Mouse (Mus musculus) cerebellum, adult 9-11 months (tissue): ENCODE measurements around the gene Il1r1.
"Not testable (repeated sequence)": the region's sequence is repeated elsewhere in the genome, so short reads cannot be mapped to it uniquely, and the experiment has no call there.

Experiments
- DNase-seq: peaks from one replicate; pipeline ENCODE4 v3.0.0; 2022

The Il1r1 gene

DNA sequence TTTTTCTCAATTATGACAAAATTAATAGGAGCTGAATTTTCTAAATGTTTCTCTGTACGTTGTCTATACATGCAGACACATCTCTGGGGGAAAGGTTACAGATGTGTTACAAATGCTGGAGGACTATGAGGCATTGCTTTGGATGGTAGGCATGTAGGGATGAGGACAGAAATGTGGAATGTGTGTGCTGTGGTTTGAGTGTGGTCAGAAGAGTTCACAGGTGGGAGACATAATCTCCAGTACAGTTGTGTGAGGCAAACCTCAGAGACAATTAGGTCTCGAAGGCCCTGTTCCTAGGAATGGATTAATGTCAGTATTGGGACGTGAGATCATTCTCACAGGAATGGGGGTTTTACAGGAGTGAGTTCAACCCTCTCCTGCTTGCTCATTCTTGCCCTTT is 47.3 kb downstream of the Il1r1 start:
- DNase-seq = no peak

DNA sequence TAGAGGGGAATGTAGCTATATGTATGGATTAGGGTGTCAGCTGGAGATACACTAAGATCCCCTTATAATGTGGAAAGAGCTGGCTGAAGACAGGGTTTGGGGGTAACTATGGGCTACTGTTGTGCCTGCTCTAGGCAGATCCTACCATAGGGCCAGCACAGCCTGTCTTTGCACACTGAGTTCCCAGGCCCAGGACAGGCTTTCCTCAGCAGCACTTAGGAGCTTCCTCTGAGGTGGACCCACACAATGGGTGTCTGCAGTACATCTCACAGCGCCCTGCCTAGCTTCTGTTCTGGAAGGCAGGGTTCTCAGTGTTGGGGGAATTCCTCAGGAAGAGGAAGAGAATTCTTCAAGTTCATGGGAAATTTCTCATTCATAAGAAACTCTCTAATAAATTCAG is 48.6 kb downstream of the Il1r1 start:
- DNase-seq = no peak

DNA sequence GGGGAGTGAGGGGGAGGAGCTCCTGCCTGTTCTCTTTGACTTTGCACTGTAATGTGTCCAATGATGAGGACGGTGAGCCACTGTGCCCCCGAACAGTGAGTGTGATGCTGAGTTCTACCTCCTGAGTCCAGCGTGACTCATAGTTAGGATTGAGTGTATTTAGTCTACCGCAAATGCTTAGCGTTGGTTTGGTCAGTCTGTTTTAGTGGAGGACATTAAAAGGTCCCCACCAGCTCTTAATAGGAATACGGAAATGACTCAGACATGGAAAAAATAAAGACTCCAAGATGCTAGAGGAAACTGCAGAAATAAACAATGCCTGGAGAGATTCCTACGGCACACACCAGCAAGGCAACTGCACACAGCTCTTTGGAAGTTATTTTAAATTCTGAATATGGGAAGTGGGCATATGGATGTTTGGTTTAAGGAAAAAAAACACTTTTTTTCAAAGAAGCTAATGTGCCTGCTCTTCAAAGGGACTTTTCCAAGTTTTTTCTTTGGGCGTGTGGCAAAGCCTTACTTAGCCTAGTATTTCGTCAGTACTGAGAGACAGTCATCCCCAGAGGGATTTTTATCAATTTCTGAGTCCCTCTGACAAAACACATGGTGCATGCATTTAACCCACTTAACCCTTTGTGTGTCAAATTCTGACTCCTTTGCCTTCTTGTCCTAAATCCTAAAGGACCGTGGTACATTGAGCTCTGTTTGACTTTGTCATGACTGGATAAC is 50.6 kb downstream of the Il1r1 start:
- no peak for DNase-seq

DNA sequence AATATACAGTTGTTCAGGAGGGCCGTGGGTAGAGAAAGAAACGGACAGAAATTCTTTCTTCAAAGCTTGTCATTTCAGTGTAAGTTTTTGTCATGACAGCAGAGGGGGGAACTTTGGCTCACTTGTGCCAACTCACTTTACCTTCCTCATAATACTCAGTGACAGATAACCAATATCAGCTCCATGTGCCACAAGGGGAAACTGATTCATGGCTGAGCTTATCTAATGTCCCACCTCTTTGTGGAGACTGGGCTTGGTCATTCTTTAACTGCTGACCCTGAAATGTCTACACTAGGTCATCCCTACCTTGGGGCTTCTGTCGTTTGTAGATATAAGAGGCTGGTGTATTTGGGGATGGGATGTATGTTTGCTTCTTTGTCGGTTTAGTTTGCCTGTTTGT is 53.1 kb downstream of the Il1r1 start:
- DNase-seq = no peak

DNA sequence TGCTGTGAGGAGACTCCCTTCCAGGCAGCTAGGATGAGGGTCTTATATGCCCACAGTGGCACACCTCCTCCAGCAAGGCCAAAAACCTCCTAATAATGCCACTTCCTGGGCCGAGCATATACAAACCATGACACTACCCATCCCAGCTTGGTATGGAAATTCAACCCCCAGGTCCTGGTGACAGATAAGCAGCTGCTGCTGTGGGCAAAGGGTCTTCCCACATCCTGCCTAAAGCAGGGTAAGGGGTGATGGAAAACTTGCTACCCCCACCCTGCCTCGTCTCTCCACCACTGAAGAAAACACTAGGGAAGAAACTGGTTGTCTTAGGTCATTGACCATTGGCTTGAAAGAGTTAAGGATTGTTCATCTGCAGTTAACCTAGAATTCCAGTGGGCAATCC is 53.8 kb downstream of the Il1r1 start:
- DNase-seq = no peak

DNA sequence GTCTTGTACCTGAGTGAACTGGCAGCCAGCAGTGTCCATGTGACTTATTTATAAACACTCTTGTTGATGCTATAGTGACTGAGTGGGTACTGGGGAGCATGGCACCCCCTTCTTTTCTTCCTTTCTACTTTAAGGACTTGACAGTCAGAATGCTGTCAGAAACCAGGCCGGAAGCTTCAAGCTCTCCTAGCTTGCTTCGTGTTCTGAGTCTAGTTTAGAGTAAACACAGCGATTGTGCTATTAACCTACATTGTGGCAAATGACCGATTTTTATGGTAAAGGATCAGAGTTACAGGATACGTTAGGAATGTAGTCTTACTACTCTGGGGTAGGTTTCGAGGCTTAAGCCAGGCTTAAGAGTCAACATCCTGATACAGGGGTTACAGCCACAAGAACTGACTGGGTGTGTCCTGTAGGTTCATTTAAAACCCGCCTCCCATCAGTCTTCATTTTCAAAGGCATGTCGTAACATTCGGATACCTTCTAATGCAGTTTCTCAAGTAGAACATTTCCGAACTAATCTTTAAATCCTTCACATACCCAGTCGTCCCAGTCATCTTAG is 54.4 kb downstream of the Il1r1 start:
- no peak for DNase-seq

DNA sequence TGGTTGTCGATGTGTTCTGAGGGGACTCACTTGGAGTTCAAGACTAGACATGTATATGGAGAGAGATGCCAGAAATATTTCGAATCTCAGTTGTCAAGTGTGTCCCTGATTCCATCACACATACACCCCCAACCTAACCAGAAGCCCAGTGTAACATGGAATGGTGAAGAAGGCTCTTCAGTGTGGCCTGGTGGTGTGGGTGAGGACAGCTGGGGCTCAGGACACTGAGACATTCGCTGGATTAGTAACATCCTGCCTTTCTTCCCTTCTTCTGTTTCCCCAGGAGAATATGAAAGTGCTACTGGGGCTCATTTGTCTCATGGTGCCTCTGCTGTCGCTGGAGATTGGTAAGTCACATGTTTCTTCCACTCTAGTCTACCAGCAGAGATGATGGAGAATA is 57.1 kb downstream of the Il1r1 start:
- DNase-seq = no peak

DNA sequence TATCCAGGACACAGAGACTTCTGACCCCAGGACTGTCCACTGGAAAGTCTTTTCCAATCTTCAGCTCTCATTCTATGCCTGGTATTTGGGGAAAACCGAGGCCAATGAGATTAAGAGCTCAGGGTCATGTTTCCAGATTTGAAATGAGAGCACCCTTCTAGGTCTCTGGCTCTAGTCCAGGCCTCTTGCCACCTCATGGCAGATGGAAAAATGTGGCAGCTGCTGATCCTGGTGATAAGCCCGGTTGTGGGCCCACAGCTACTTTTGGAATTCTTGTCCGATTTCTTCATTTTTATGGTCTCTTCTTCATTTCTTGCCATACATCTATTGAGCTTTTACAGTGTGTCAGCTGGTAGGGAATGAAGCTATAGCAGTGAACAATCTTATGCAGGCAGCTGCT is 57.5 kb downstream of the Il1r1 start:
- DNase-seq = no peak

DNA sequence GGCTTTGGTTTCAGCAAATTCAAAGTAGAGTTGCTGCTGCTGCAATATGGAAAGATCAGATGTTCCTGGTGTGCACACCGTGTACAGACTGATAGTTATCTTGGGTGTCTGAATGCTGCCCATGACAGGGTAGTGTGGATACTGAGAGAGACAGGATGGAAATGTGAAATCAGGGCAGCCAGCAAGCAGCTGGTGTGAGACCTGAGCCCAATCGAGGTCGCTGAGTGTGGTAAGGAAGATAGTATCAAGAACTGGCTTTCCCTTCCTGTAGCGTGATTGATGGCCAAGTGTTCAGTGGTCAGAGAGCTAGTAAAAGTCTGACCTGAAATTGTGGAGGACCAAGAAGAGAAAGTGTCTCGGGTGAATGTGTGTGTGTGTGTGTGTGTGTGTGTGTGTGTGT is 59.1 kb downstream of the Il1r1 start:
- DNase-seq = no peak

DNA sequence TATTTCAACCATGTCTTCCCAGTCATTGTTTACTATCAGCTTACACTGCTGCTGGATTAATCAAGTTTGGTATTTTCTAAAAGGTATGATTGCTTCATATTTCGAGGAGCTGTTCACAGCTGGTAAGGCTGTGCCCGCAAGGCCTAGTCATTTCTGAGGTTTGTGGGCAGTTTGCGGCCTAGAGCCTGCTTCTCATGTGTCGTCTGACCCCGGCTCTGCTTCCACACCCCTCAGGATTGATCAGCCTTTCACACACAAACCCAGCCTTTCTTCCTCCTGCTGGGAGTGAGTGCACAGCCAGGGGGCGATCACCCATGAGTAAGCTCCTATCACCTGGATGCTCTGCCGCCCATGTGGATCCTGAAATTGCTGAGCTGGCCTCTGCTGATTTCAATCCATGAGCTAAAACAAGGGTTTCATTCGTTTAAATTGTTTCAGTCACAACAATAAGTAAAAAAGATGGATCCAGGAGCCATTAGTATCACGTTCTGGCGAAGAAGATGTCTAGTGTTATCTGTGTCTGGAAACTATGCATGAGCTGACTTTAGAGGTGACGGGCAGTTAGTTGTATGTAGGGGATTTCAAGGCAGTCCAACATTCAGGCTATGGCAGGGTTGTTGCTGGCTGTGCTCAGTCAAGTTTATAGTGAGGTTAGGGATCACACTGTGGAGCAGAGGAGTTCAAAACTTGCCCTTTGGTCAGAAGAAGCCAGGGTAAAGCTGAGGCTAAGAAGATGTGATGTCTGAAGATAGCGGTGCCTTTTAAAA is 65.8 kb downstream of the Il1r1 start:
- no peak for DNase-seq

DNA sequence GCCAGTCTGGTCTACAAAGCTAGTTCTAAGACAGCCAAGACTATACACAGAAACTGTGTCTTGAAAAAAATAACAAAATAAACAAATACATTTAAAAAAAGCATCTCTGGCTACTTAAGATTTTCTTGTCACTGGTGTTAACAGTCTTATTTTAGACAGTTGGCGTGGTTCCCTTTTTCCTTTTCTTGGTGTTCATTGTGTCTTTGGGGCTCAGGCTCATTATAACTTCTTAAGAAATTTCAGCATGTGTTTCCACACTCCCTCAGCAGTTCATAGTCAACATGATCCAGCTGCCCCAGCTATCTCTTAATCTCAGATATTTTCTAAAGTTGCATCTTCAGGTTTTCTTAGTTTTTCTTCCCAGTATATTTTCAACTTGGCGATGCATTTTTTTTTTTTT is 67.4 kb downstream of the Il1r1 start:
- DNase-seq = no peak

DNA sequence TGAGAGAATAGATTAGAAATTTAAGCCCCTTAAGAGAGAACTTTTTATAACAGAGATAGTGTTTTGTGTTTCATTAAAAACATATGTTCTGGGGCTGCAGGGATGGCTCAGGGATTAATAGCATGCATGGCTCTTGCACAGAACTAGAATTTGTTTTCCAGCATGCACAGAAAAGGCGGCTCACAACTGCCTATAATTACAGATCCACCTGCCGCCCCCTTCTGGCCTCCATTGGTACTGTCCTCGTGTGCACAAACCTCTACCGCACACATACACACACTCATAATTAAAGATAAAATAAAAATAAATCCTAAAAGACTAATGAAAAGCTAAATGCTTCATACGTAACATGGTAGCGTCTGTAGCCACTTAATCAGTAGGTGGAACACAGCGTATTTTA is 69.0 kb downstream of the Il1r1 start:
- DNase-seq = no peak

DNA sequence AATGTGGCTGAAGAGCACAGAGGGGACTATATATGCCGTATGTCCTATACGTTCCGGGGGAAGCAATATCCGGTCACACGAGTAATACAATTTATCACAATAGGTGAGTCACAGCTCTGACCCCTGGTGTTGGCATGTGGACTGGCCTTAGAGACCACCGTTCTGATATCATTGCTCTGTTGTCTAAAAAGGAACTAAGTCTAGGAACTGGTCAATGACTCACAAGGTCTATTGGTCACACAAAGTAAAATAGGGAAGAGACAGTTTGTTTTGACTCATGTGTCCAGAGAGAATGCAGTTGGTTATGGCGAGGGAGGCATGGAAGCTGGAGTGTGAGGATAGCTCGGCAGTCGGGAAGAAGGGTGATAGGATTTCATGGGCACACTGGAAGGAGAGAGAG is 69.9 kb downstream of the Il1r1 start:
- no peak for DNase-seq

DNA sequence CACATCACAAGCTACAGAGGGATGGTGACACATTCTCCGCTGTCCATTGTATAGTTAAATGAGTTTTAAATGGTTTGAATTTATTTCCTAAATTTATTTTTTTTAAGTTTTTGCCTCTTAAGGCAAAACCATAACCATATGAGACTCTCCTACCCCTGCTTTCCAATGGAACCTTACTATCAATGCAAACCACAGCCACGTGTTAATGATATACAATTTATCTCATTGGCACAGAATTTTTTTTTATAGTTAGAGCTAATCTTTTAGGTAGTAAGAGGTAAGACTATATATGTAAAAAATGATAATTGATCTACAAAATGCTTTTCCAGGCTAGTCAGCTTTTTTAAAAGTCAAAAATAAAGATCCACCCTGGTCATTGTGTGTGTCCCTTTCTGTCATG is 73.2 kb downstream of the Il1r1 start:
- no peak for DNase-seq

DNA sequence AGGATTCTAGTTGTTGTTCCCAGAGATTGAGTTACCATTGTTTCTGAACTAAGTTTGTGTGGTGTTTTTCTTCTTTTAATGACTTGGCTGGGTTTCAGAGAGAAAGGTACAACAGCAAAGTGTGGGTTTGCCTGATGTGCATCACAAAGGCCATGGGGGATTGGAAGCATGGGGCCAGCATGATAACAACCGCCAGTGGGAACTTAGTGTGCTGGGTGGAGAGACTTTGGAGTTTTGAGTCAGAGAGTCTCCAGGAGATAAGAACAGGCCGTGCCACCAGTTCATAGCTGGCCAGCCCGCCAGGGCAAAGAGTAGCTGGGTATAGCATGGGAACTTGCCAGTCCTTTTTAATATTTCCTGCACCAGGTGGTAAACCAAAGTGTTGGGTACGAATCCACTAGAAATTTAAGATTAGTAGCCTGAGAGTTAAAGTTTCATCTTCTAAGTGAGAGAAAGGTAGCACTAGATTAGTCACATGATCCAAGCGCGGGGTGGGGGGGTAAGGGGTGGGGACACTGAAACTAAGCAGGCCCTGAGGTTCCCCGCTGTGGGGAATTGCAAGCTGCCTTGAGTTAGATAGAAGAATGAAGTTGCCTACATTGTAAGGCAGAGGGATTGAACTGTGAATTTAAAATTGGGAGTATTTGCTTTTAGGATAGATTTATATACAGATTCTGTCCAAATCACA is 78.4 kb downstream of the Il1r1 start:
- DNase-seq = no peak

DNA sequence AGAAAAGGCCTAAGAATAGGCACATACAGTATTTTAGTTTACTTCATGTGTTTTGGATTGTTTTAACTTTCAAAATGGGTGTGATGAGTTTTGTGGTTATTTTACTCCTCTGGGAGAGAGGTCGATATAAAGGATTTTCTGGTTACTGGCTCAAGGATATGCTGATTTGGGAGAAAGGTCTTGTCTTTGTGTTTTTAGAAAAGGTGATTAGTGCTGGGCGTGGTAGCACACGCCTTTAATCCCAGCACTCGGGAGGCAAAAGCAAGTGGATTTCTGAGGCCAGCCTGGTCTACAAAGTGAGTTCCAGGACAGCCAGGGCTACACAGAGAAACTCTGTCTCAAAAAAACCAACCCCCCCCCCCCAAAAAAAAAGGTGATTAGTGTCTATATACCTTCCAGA is 79.4 kb downstream of the Il1r1 start:
- not testable (repeated sequence) for DNase-seq

DNA sequence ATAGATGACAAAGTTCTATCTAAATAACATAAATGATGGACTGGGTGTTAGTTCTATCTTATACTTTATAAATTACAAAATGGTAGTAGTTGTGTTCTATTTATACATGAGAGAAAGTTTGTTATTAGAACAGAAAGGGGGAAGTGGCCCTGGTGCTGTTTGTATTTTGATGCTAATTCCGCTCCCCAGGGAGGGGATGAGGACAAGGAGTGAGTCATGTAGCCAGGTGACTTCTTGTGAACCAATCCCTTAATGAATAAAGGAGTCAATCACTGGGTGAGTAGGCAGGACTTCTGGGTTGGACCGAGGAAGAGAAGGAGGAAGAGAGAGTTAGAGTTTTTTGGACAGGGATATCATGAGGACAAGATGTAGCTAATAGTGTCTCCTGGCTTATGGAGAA is 81.2 kb downstream of the Il1r1 start:
- no peak for DNase-seq

DNA sequence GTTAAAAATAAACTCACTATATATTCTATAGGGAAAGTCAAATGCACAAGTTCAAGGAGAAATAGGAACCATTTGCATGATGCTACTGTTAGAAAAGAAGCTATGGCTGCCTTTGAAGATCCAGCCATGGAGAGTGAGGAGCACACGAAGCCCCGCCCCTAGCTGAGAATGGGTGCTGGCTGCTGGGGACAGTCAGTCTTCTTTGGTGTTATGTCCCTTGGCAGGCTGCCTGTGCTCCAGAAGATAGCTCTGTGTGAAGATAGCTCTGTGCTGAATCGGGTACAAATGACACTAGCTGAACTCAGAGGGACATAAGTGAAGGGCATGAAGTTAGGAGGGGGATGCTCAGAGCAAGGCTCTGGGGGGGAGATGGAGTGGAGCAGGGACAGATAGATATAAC is 86.2 kb downstream of the Il1r1 start:
- no peak for DNase-seq

DNA sequence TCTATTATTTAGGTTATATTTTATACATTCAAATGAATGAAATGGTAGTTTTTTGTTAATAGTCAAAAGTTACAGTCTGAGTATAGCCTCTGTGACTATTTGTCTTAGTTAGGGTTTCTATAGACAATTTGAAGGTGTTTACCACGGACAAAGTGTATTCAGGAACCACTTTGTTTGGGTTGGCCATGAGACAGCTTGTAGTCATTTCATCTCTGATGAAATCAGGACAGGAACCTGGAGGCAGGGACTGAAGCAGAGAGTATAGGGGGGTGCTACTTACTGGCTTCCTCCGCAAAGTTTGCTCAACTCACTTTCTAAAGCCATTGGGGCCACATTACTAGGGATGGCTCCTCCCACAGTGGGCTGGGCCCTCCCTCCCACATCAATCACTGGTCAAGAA is 86.7 kb downstream of the Il1r1 start:
- DNase-seq = no peak

DNA sequence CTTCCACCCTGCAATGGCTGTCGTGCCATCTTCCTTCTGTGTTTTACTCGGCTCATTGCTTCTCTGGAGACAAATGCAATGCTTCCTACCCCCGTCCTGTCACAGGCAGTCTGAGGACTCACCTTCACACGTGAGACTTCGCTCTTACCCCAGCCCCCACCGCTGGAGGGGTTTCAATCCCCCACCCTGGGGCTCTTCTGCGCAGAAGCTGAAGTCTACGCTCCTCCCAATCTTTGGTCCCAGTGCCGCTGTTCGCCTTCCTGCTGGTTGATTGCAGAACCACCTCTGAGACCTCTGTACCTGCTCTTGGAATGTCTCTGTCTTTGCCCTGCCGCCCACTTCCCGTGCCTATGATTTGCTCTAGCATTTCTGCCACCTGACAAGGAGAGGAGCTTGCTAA is 89.1 kb downstream of the Il1r1 start:
- no peak for DNase-seq

DNA sequence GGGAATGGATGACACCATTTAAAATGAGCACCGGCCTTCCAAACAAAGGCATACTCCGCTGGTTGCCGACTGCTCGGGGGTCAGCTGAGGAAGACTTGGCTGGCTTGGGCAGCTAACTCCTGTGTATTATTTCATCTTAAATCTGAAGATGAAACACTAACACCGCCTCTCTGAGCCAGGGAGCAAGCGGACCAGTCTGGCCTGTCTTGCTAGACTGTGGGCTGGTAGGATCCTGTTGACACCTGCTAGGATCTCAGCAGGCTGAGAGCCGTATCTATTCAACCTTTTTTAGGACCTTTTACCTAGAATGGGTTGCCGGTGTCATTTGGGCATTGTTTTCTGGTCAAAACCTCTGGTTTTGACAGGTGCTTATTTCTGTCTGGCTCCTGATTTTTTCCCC is 92.8 kb downstream of the Il1r1 start:
- DNase-seq = no peak

DNA sequence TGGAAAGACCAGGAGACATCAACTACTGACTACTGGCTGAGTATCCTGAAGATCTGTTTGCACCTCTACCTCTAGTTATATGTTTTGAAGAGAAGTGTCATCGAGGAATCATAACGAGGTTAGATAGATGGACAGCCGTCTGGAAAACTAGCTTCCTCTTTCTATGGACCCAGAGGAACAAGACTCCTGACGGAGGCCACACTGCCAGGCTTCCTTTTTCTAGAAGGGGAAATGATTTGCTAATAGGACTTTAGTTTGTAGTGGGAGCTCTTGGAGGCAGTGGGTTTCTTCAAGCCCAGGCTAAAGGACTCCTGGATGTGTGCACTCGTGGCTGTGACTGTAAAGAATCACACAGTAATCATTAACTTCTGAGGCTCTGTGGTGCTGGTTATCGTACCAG is 96.9 kb downstream of the Il1r1 start:
- no peak for DNase-seq

DNA sequence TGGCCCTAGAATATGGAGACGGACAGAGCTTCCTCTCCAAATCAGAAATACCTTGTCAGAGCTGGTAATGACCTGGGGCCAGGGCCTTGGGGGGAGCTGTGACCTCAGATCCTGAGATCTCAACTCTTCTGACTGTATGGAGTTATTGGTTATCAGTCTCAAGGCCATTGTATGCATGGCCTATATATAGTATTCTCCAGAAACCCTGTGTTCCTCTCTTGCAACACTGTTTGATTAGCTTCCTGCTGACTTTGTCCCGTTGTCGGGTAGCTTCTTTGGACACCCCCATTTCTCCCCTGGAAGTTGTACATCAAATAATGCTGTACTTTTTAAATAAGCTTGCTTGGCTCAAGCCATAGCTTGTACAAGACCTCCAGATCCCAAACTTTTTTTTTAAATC is 97.7 kb downstream of the Il1r1 start:
- DNase-seq = no peak

DNA sequence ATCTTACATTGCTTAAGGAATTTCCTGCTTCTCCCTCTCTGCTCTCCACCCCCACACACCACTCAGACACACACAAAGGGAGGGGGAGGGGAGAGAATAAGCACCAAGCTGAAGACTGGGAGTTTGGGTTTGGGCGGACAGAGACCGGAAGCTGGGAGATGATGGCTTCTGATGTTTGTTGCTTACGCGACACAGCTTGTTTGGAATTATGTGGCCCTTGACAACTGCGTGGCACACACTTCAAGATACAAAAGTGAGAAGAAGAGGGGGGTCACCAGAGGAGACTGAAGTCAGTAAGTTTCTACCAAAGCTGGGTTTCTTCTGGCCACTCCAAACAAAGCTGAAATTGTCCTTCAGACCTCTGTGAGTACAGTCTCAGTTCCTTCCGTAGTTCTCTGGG is 99.6 kb downstream of the Il1r1 start, which contains the start of gene Il1rl2:
Gene Il1rl2, plus strand, starts transcription at position 154 of the 400 bp plus-strand sequence.
- no peak for DNase-seq
